In the genomic region with DNA sequence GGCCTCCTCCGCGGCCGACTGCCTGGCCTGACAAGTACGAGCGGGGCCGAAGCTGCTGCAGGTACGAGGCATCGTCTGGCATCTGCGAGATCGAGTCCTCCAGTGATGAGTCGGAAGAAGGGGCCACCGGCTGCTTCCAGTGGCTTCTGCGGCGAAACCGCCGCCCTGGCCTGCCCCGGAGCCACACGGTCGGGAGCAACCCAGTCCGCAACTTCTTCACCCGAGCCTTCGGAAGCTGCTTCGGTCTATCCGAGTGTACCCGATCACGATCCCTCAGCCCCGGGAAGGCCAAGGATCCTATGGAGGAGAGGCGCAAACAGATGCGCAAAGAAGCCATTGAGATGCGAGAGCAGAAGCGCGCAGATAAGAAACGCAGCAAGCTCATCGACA, we compare ENCODE assay signal across 10 mouse cellular contexts. TPM values are rescaled to one million over a fixed set of nuclear protein-coding genes. Genes with fewer than 3 reads are reported as not detected.
DNase-seq lines count a peak whose midpoint lies in the region; ATAC-seq lines count a peak whose summit lies in the region.
"Had no signal": no experiment of that assay in that cellular context is flagged by ENCODE, and none has a peak within 500 bp of the region (broad histone marks: within the 10 kb centered on the region; RNA-seq: fewer than 3 reads in every experiment).

No protein-coding gene starts in this region.

- H3K4me1 ChIP-seq in erythroblast, embryonic 14.5 days (ENCODE audit: control insufficient read depth): peaks cover 48% of the 10 kb centered on the region
- H3K4me1 ChIP-seq in liver, embryonic 15.5 days (replicated peaks): peaks cover 39% of the 10 kb centered on the region

- H3K4me2 ChIP-seq in liver, embryonic 15.5 days: peak overlapping the region; percentile 42

- peak; percentile 17 for DNase-seq in thymus, postnatal 4 days
- DNase-seq in thymus, postnatal 14 days: no peak
- no peak for DNase-seq in right cerebral cortex, postnatal 10 days (ENCODE audit: low spot score in 2 of 2)
- DNase-seq in adrenal gland, adult (ENCODE audit: inconsistent age in 2 of 2, low spot score in 1 of 2): no peak
- no peak for DNase-seq in c-Kit-positive CD71-positive TER-119-positive erythroid progenitor cells, embryonic 14.5 days (ENCODE audit: low spot score)
- DNase-seq: thymus, postnatal 25 days had no signal

- no peak overlapping the region for H3K27ac ChIP-seq in liver, embryonic 15.5 days (replicated peaks)

- 47% methylated on average over 34 of the region's 34 CpGs for WGBS in liver, embryonic 15.5 days (ENCODE audit: insufficient replicate concordance)

- H3K27me3 ChIP-seq in erythroblast, embryonic 14.5 days (ENCODE audit: control insufficient read depth): peaks cover 56% of the 10 kb centered on the region
- peaks cover 53% of the 10 kb centered on the region for H3K27me3 ChIP-seq in liver, embryonic 15.5 days

- no peak for ATAC-seq in erythroblast, adult 5-6 weeks (replicated peaks; ENCODE audit: low FRiP score, poor library complexity, severe bottlenecking)
- ATAC-seq in liver, embryonic 15.5 days (ENCODE audit: insufficient read depth): no peak
- ATAC-seq: activated CD4-positive, CD25-positive, alpha-beta regulatory T cell, adult 4 months had no signal

- H3K9me3 ChIP-seq in erythroblast, embryonic 14.5 days (ENCODE audit: control insufficient read depth, low read length): peaks cover 62% of the 10 kb centered on the region
- H3K9me3 ChIP-seq in liver, embryonic 15.5 days (replicated peaks): peaks cover 18% of the 10 kb centered on the region

- H3K9ac ChIP-seq in liver, embryonic 15.5 days: no peak overlapping the region

- H3K36me3 ChIP-seq in erythroblast, embryonic 14.5 days (ENCODE audit: control insufficient read depth): no peaks in the 10 kb centered on the region
- H3K36me3 ChIP-seq in liver, embryonic 15.5 days (replicated peaks): no peaks in the 10 kb centered on the region

- H3K4me3 ChIP-seq in erythroblast, embryonic 14.5 days (replicated peaks): peak overlapping the region; percentile 28
- peak overlapping the region; percentile 21 for H3K4me3 ChIP-seq in liver, embryonic 15.5 days (replicated peaks)

RNA-seq across cellular contexts. Expression of a gene that starts 15.6 kb away (rescaled TPM):
- polyA plus RNA-seq in erythroblast, embryonic 14.5 days (2012): 73.8 and 74.5 TPM in 2 replicates
- total RNA-seq in erythroblast, adult 5-6 weeks (2015; ENCODE audit: low replicate concordance): 236 and 242 TPM in 2 replicates
- total RNA-seq in erythroblast, adult 5-6 weeks (2017; ENCODE audit: low replicate concordance): 156 and 162 TPM in 2 replicates
- polyA plus RNA-seq in liver, embryonic 15.5 days (2015; fragmentation: Nextera tagmentation; extraction: Ambion mirVana): 323 and 336 TPM in 2 replicates

RNA-seq across cellular contexts. Expression of a gene that starts 46.7 kb away (rescaled TPM):
- polyA plus RNA-seq in erythroblast, embryonic 14.5 days (2012): 0.03 and 0.27 TPM in 2 replicates
- not detected in 2 replicates for total RNA-seq in erythroblast, adult 5-6 weeks (2015; ENCODE audit: low replicate concordance)
- total RNA-seq in erythroblast, adult 5-6 weeks (2017; ENCODE audit: low replicate concordance): 0.43 and 8.5 TPM in 2 replicates
- 49.2 and 59.3 TPM in 2 replicates for polyA plus RNA-seq in liver, embryonic 15.5 days (2015; fragmentation: Nextera tagmentation; extraction: Ambion mirVana)

Comparison
In these comparisons a context has a peak if more than half of its experiments do, and no peak if none do; other contexts are left out.
1. RNA of a gene that starts 46.7 kb away (polyA plus RNA-seq): 49.2 to 59.3 TPM in liver, embryonic 15.5 days; 0.03 to 0.27 TPM in erythroblast, embryonic 14.5 days; every median in the first group is over 10 times any median in the second.